Mouse (Mus musculus) spleen, adult 2 months (tissue): Measurements from ENCODE around the gene Cd3eap.

ENCODE experiments used
- CTCF ChIP-seq: fragments of 200-500 bp; IDR thresholded peaks from 2 replicates; pipeline ENCODE4 v1.5.1; 2011; ENCODE audit warnings: mild to moderate bottlenecking, inconsistent platforms; ENCODE audit not compliant: insufficient read depth, insufficient read length, insufficient replicate concordance; ENCODE audit errors: extremely low read depth
- POLR2A ChIP-seq: fragments of 200-500 bp; IDR thresholded peaks from 2 replicates; pipeline ENCODE4 v1.6.1; 2011; ENCODE audit warnings: low read depth, low read length, inconsistent platforms

- TF ChIP-seq CTCF (no peak), POLR2A (no peak)
Measured at GRCm38 (mm10) chr7:19376019-19376418, 16.7 kb upstream of the Cd3eap start.
